Comparison of ENCODE assay signal across 25 mouse cellular contexts in genomic region chr5:150058845-150059244, GRCm38 (mm10). TPM values are rescaled to one million over a fixed set of nuclear protein-coding genes. Genes with fewer than 3 reads are reported as not detected.
DNase-seq lines count a peak whose midpoint lies in the region; TF ChIP-seq lines count a peak whose summit lies in the region.
"Had no signal": no experiment of that assay in that cellular context is flagged by ENCODE, and none has a peak within 500 bp of the region (broad histone marks: within the 10 kb centered on the region; RNA-seq: fewer than 3 reads in every experiment).

No protein-coding gene starts in this region.

- no peak overlapping the region for H3K27ac ChIP-seq in left cerebral cortex, adult 2 months
- H3K27ac ChIP-seq in ES-Bruce4 (ENCODE audit: insufficient read depth, low read length) = no peak overlapping the region
- H3K27ac ChIP-seq: embryonic facial prominence, embryonic 10.5 days; forebrain, embryonic 12.5 days; heart, embryonic 15.5 days; limb, embryonic 13.5 days; neural tube, embryonic 15.5 days; stomach, embryonic 15.5 days had no signal

- intact Hi-C loops in heart, postnatal 14 days (cut with DNase I) = no loop called here
- intact Hi-C loops in left cerebral cortex, adult 2 months (cut with DNase I) = no loop called here
- intact Hi-C loops in left cerebral cortex, postnatal 4 days (cut with DNase I) = no loop called here

- H3K36me3 ChIP-seq in ES-Bruce4 (ENCODE audit: control insufficient read depth, insufficient read depth, low read length, poor library complexity, severe bottlenecking) = no peaks in the 10 kb centered on the region
- H3K36me3 ChIP-seq: embryonic facial prominence, embryonic 10.5 days; forebrain, embryonic 12.5 days; heart, embryonic 15.5 days; limb, embryonic 13.5 days; neural tube, embryonic 15.5 days; stomach, embryonic 15.5 days had no signal

- DNase-seq in heart, adult 11 months = peak; percentile 57
- no peak for DNase-seq in heart, postnatal 14 days
- DNase-seq in left cerebral cortex, adult 2 months (ENCODE audit: extremely low spot score in 1 of 2, low spot score in 2 of 2) = no peak
- no peak for DNase-seq in left cerebral cortex, postnatal 4 days
- peak; percentile 44 for DNase-seq in ZHBTc4 (ENCODE audit: low read depth, low spot score)
- DNase-seq in cerebellum, postnatal 10 days = no peak
- no peak for DNase-seq in embryo, embryonic 10.5 days (ENCODE audit: low spot score)
- DNase-seq: adrenal gland, postnatal 14 days; cerebellum, adult 11-12 months; cerebellum, postnatal 25 days; kidney, adult 8-10 months; kidney, postnatal 4 days; lung, postnatal 4 days; right cerebral cortex, postnatal 14 days had no signal

- no peaks in the 10 kb centered on the region for H3K4me1 ChIP-seq in ES-Bruce4 (ENCODE audit: control insufficient read depth, insufficient read depth, low read length)
- H3K4me1 ChIP-seq: embryonic facial prominence, embryonic 10.5 days; forebrain, embryonic 12.5 days; heart, embryonic 15.5 days; limb, embryonic 13.5 days; neural tube, embryonic 15.5 days; stomach, embryonic 15.5 days had no signal

- no peak overlapping the region for H3K9ac ChIP-seq in ES-Bruce4 (ENCODE audit: low read depth, poor library complexity, severe bottlenecking)
- H3K9ac ChIP-seq: forebrain, embryonic 12.5 days; heart, embryonic 15.5 days; limb, embryonic 13.5 days; neural tube, embryonic 15.5 days; stomach, embryonic 15.5 days had no signal

- no peak overlapping the region for H3K4me3 ChIP-seq in left cerebral cortex, adult 2 months
- H3K4me3 ChIP-seq in ES-Bruce4 (ENCODE audit: low read depth, low read length) = no peak overlapping the region
- H3K4me3 ChIP-seq: embryonic facial prominence, embryonic 10.5 days; forebrain, embryonic 12.5 days; heart, embryonic 15.5 days; limb, embryonic 13.5 days; neural tube, embryonic 15.5 days; stomach, embryonic 15.5 days had no signal

- no peak for TF ChIP-seq EP300 in ES-Bruce4 (IDR thresholded peaks at IDR 0.05; ENCODE audit: insufficient read depth, low read depth, low read length)

- H3K9me3 ChIP-seq in ES-Bruce4 (replicated peaks; ENCODE audit: control insufficient read depth, insufficient read depth, low read length, poor library complexity, severe bottlenecking) = peaks cover 9% of the 10 kb centered on the region
- H3K9me3 ChIP-seq: heart, embryonic 15.5 days; neural tube, embryonic 15.5 days; stomach, embryonic 15.5 days had no signal

- no peaks in the 10 kb centered on the region for H3K27me3 ChIP-seq in ES-Bruce4 (ENCODE audit: control insufficient read depth, insufficient read depth, low read length, poor library complexity, severe bottlenecking)
- H3K27me3 ChIP-seq: CH12.LX; forebrain, embryonic 12.5 days; heart, embryonic 15.5 days; limb, embryonic 13.5 days; neural tube, embryonic 15.5 days; stomach, embryonic 15.5 days had no signal

- no peak for TF ChIP-seq POLR2A in ES-Bruce4 (IDR thresholded peaks at IDR 0.05; ENCODE audit: insufficient read depth, low read length)

- peak; percentile 11 for TF ChIP-seq CTCF in left cerebral cortex, adult 2 months (IDR thresholded peaks at IDR 0.05)
- TF ChIP-seq CTCF in ES-Bruce4 (IDR thresholded peaks at IDR 0.05; ENCODE audit: low read depth, low read length) = peak; percentile 32

RNA-seq across cellular contexts. Expression of gene Rxfp2, which starts 40.4 kb away (rescaled TPM):
- not detected for total RNA-seq in heart, postnatal 14 days (2021)
- 1 to 10 TPM in 1 of 2 experiments, under 1 TPM in 1; 0.87 to 1.6 TPM for total RNA-seq in left cerebral cortex, adult 2 months (2021)
- 1 to 10 TPM; 1.4 to 1.5 TPM for total RNA-seq in left cerebral cortex, postnatal 4 days (2021)
- polyA plus RNA-seq in ES-Bruce4 (2011; ENCODE audit: insufficient read depth, insufficient read length, low read depth, missing spikeins) = 0.61 and 0.85 TPM in 2 replicates
- total RNA-seq: CH12.LX; hematopoietic stem cell, adult 5-6 weeks had no signal
- polyA plus RNA-seq: liver, embryonic 16.5 days; spleen, adult 2 months had no signal

RNA-seq across cellular contexts. Expression of gene Fry, which starts 59.6 kb away (rescaled TPM):
- 100 to 1,000 TPM; 150 to 174 TPM for total RNA-seq in heart, postnatal 14 days (2021)
- total RNA-seq in left cerebral cortex, adult 2 months (2021) = 100 to 1,000 TPM; 194 to 203 TPM
- total RNA-seq in left cerebral cortex, postnatal 4 days (2021) = 100 to 1,000 TPM; 206 to 207 TPM
- 28.4 and 35.3 TPM in 2 replicates for polyA plus RNA-seq in ES-Bruce4 (2011; ENCODE audit: insufficient read depth, insufficient read length, low read depth, missing spikeins)

Comparison
In these comparisons a context has a peak if more than half of its experiments do, and no peak if none do; other contexts are left out.
1. DNase-seq: peak in heart, adult 11 months (single experiment) and ZHBTc4 (single experiment); none in heart, postnatal 14 days (0 of 2), left cerebral cortex, adult 2 months (0 of 2), left cerebral cortex, postnatal 4 days (single experiment), cerebellum, postnatal 10 days (0 of 2) and embryo, embryonic 10.5 days (single experiment).